Mouse (Mus musculus): ENCODE results near the gene Atp1a1. TPM values are rescaled to one million over a fixed set of nuclear protein-coding genes. Genes with fewer than 3 reads are reported as not detected.

Atp1a1 gene
- polyA plus RNA-seq, 1 experiment from 2014 or later: 55.2 TPM

DNA sequence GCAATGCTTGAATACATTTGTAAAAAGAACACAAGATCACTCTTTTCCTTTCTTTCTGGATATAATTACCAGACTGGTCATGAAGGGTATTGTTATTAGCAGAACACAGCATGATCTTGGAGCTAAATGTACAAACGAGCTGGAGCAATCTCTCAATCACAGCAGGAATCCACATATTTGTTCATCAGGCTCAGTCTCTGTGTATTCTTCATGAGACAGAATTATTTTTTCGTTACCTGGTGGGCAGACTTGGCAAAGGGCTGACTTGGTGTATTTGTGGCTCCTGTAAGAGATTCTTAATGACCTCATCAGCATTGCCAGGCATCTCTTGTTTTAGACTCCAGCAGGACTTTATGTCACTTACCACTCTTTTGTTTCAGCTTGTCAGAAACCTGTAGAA is 31.6 kb upstream of the Atp1a1 start:
- whole genome bisulfite sequencing (ENCODE audit: insufficient replicate concordance): 56% methylated on average over 2 of the region's 2 CpGs
- H3K4me2 ChIP-seq: no peak overlapping the region
- H3K4me1 ChIP-seq: no peaks in the 10 kb centered on the region
- no peaks in the 10 kb centered on the region for H3K9me3 ChIP-seq (replicated peaks)
- H3K27me3 ChIP-seq (replicated peaks): no peaks in the 10 kb centered on the region
- H3K4me3 ChIP-seq: no peak overlapping the region
- no peak for ATAC-seq
- H3K36me3 ChIP-seq: no peaks in the 10 kb centered on the region
- H3K9ac ChIP-seq: no peak overlapping the region
- no peak overlapping the region for H3K27ac ChIP-seq

DNA sequence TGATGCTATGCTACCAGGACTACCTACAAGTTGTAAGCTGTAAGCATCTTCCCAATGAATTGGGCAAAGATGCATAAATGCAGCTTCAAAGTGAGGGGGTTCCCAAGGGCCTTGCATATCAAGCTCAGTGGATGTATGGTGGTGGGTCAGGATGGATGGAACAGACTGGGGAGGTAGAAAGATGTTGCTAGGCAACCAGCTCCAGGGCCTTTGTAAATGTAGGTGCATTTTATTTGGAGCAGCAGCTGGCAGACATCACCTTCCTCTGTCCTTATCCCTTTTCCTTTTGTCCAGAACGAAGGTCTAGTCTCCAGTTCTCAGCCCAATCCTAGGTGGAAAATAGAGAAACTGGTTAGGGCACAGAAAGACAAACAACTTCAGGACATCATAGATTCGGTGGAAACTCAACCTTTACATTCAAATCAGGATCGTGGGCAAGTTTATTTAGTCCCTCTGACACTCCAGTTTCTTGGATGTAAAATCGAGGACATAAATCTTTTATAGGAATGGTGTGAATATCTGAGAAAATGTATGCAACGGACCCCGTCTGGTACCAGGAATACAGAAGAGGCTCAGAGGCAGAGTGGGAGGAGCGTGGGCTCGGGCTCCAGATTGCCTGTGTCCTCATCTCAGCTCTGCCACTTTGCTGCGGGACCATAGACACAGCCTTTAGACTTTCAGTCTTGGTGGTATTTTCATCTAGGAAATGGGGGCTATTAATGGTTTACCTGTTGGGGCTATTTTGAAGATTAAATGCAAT is 29.8 kb upstream of the Atp1a1 start:
- no peak for ATAC-seq
- no peak overlapping the region for H3K4me2 ChIP-seq
- H3K36me3 ChIP-seq: no peaks in the 10 kb centered on the region
- H3K27ac ChIP-seq: no peak overlapping the region
- no peaks in the 10 kb centered on the region for H3K27me3 ChIP-seq (replicated peaks)
- no peaks in the 10 kb centered on the region for H3K9me3 ChIP-seq (replicated peaks)
- no peaks in the 10 kb centered on the region for H3K4me1 ChIP-seq
- no peak overlapping the region for H3K9ac ChIP-seq
- WGBS (ENCODE audit: insufficient replicate concordance): 66% methylated on average over 9 of the region's 9 CpGs
- H3K4me3 ChIP-seq: no peak overlapping the region

DNA sequence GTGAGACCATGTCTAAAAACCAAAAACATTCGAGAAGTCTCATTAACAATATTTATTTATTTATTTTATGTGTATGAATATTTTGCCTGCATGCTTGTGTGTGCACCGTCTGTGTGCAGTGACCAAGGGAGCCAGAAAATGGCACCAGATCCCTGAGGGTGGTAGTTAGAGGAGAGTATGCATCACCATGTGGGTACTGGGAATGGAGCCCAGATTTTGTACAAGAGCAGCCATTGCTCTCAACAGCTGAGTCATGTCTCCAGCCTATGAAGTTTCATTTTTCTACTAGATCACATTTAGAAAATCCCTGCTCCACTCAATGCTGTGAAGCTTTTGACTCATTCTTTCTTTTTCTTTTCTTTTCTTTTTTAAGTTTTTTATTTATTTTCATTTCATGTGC is 23.8 kb upstream of the Atp1a1 start:
- Histone ChIP-seq H3K27ac (no peak overlapping the region), H3K9me3 (replicated peaks) (no peaks in the 10 kb centered on the region), H3K9ac (no peak overlapping the region), H3K4me3 (no peak overlapping the region), H3K27me3 (replicated peaks) (no peaks in the 10 kb centered on the region), H3K4me2 (no peak overlapping the region), H3K36me3 (no peaks in the 10 kb centered on the region), H3K4me1 (no peaks in the 10 kb centered on the region)
- no peak for ATAC-seq
- WGBS (ENCODE audit: insufficient replicate concordance): 59% methylated on average over 2 of the region's 2 CpGs

DNA sequence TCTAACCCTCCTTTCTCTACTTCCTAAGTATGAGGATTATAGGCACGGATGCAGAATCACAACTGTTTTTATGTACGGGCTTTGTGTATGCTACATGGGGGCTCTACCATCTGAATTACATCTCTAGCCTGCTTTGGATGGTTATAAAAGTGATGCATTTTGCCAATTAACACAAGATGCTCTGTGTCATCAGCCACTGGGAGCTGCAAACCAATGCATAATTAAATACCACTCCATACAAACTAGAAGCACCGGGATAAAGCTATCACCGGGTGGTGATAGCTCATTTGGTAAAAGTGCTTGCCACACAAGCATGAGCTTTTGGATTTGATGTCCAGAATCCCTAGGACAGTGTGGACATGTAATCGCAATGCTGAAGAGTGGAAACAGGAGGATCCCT is 19.8 kb upstream of the Atp1a1 start:
- no peak overlapping the region for H3K4me2 ChIP-seq
- H3K9ac ChIP-seq: no peak overlapping the region
- H3K27ac ChIP-seq: no peak overlapping the region
- H3K36me3 ChIP-seq: 0 out of 2 replicates have a peak, but pooled peaks cover 2% of the 10 kb centered on the region
- no peak overlapping the region for H3K4me3 ChIP-seq
- no peaks in the 10 kb centered on the region for H3K4me1 ChIP-seq
- WGBS (ENCODE audit: insufficient replicate concordance): 83% methylated on average over 5 of the region's 5 CpGs
- no peak for ATAC-seq
- H3K27me3 ChIP-seq (replicated peaks): no peaks in the 10 kb centered on the region
- peaks cover 4% of the 10 kb centered on the region for H3K9me3 ChIP-seq (replicated peaks)

DNA sequence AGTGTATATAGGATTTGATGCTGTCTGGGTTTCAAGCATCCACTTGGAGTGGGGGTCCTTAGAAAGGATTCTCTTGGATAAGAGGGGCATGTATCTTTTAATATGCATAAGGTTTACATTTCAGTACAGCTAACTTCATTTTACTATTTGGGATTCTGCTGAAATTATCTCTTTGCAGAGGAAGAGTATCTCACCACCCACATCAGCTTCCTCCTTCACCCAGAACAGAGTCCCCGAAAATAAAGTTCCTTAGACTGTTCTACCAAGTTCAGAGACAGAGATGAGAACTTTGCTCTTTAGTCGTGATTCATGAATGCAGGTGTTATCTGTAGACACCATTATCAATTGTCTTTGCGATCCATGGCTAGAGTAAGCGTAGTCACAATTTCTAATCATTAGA is 14.5 kb upstream of the Atp1a1 start:
- no peak overlapping the region for H3K27ac ChIP-seq
- no peak for ATAC-seq
- H3K9ac ChIP-seq: no peak overlapping the region
- H3K9me3 ChIP-seq (replicated peaks): peaks cover 4% of the 10 kb centered on the region
- no peaks in the 10 kb centered on the region for H3K27me3 ChIP-seq (replicated peaks)
- WGBS (ENCODE audit: insufficient replicate concordance): 61% methylated on average over 4 of the region's 4 CpGs
- no peak overlapping the region for H3K4me2 ChIP-seq
- no peak overlapping the region for H3K4me3 ChIP-seq
- no peaks in the 10 kb centered on the region for H3K4me1 ChIP-seq
- 0 out of 2 replicates have a peak, but pooled peaks cover 2% of the 10 kb centered on the region for H3K36me3 ChIP-seq

DNA sequence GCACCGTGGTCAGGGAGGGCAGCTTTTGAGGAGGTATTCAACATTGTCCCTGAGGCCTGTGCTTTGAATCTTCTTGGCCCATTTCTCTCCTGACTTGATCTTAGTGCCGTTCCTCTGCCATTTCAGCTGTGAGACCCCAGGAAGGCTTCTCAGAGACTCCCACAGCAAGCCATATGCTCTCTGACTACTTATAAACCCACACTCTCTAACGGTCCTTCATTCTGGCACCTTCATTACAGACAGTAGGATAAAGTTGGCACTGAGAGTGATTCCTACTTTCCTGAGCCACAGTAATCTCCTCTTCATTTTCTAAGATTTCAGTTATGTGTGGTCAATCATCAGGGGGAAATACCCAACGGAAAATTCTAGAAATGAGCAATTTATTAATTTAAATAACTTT is 14.0 kb upstream of the Atp1a1 start:
- H3K27me3 ChIP-seq (replicated peaks): no peaks in the 10 kb centered on the region
- peaks cover 4% of the 10 kb centered on the region for H3K9me3 ChIP-seq (replicated peaks)
- ATAC-seq: no peak
- H3K4me2 ChIP-seq: no peak overlapping the region
- H3K27ac ChIP-seq: no peak overlapping the region
- H3K36me3 ChIP-seq: 0 out of 2 replicates have a peak, but pooled peaks cover 2% of the 10 kb centered on the region
- WGBS (ENCODE audit: insufficient replicate concordance): 71% methylated on average over 4 of the region's 4 CpGs
- H3K4me3 ChIP-seq: no peak overlapping the region
- H3K4me1 ChIP-seq: no peaks in the 10 kb centered on the region
- no peak overlapping the region for H3K9ac ChIP-seq

DNA sequence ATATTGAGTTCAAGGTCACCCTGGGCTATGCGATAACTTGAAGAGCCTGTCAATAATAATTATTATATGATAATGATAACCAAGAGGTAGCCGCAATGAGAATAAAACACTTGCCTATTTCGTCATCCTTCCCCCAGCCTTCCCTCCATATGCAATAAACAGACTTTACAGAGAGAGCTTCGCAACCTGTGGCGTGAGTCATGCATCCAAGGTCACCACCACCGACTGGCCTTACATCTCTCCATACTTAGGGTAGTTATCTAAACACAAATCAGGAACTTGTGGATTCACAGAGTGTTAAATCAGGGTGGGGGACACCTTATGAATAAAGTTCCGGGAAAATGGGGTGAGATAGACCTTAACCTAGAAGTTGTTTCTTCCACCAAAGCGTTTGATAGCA is 13.0 kb upstream of the Atp1a1 start:
- no peak for ATAC-seq
- no peak overlapping the region for H3K27ac ChIP-seq
- H3K9me3 ChIP-seq (replicated peaks): no peaks in the 10 kb centered on the region
- peaks cover 2% of the 10 kb centered on the region for H3K27me3 ChIP-seq (replicated peaks)
- H3K4me3 ChIP-seq: no peak overlapping the region
- H3K36me3 ChIP-seq: no peaks in the 10 kb centered on the region
- WGBS (ENCODE audit: insufficient replicate concordance): 75% methylated on average over 8 of the region's 8 CpGs
- no peaks in the 10 kb centered on the region for H3K4me1 ChIP-seq
- no peak overlapping the region for H3K9ac ChIP-seq
- H3K4me2 ChIP-seq: no peak overlapping the region

DNA sequence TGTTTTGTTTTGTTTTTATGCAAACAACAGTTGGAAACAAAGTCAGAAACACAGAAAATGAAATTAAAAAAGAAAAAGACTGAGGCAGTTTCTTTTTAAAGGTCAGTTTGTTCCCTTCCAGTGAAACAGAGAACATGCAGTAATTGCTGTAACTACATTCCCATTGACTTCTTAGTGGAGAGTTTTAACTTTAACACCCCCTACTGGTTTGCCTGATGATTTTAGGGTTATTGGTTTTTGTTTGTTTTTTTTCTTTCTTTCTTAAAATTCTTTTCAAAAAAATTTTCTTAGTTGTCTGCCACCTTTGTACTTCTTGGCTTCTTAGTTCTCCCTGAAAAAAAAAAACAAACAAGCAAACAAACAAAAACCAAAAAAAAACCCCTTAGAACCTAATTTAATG is 12.5 kb upstream of the Atp1a1 start:
- no peak for ATAC-seq
- no peak overlapping the region for H3K9ac ChIP-seq
- no peak overlapping the region for H3K27ac ChIP-seq
- H3K27me3 ChIP-seq (replicated peaks): peaks cover 6% of the 10 kb centered on the region
- no peaks in the 10 kb centered on the region for H3K9me3 ChIP-seq (replicated peaks)
- no peaks in the 10 kb centered on the region for H3K36me3 ChIP-seq
- no peak overlapping the region for H3K4me3 ChIP-seq
- H3K4me2 ChIP-seq: no peak overlapping the region
- H3K4me1 ChIP-seq: no peaks in the 10 kb centered on the region

DNA sequence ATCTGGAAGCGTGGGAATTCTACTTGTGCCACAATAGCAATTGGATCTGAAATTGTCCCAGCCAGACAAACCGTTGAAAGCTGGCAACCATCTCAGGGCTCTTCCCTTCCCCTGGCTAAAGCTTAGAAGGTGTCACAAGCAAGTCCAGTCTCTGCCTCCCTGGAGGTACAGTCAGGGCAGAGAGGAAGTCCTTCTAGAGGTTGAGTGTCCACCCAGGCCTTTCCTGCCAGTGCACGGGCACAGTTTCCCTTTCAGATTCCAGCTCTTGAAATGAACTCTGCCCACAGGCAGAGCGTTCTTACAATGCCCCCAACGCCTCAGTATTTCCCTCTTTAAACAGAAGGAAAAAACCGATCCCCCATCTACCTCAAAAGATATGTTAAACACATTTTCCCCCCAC is 11.4 kb upstream of the Atp1a1 start:
- 63% methylated on average over 6 of the region's 6 CpGs for WGBS (ENCODE audit: insufficient replicate concordance)
- no peak for ATAC-seq

DNA sequence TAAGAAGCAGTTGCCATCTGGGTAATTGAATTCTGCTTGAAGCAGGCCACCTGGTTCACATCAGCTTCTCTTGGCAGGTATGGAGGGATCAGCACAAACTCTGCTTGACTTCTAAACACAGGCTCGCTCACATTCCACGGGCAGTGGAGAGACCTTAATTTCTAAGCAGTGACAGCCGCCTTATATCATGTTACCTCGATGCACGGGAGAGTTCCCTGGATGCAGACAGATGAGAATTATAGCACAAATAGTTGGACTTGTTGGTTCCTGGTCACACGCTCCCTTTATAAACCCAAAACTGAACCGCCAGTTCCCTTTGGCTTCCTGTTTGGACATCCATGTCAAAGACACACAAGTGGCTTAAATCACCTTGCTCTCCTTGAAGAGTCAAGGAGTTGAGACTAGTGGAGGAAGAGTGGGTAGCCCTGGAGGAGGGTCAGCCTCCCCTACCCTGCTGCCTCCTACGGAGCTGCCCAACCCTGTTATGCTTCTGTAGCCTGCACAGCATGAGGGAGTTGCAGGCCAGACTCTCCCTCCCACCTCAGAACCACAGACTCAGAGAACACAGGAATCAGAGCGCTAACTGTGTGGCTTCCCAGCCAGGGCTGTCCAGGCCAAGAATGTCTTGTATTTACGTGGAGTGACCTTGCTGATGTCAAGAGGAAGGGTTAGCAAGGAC is 7.5 kb upstream of the Atp1a1 start:
- no peak overlapping the region for H3K4me2 ChIP-seq
- ATAC-seq: no peak
- WGBS (ENCODE audit: insufficient replicate concordance): 62% methylated on average over 10 of the region's 10 CpGs

More for the DNA sequence above, 11.4 kb upstream of the Atp1a1 start:
- H3K4me1 ChIP-seq: no peaks in the 10 kb centered on the region
- H3K4me2 ChIP-seq: no peak overlapping the region
- H3K27me3 ChIP-seq (replicated peaks): peaks cover 17% of the 10 kb centered on the region
- no peak overlapping the region for H3K27ac ChIP-seq
- H3K36me3 ChIP-seq: no peaks in the 10 kb centered on the region
- H3K9ac ChIP-seq: no peak overlapping the region
- no peak overlapping the region for H3K4me3 ChIP-seq
- H3K9me3 ChIP-seq (replicated peaks): no peaks in the 10 kb centered on the region

DNA sequence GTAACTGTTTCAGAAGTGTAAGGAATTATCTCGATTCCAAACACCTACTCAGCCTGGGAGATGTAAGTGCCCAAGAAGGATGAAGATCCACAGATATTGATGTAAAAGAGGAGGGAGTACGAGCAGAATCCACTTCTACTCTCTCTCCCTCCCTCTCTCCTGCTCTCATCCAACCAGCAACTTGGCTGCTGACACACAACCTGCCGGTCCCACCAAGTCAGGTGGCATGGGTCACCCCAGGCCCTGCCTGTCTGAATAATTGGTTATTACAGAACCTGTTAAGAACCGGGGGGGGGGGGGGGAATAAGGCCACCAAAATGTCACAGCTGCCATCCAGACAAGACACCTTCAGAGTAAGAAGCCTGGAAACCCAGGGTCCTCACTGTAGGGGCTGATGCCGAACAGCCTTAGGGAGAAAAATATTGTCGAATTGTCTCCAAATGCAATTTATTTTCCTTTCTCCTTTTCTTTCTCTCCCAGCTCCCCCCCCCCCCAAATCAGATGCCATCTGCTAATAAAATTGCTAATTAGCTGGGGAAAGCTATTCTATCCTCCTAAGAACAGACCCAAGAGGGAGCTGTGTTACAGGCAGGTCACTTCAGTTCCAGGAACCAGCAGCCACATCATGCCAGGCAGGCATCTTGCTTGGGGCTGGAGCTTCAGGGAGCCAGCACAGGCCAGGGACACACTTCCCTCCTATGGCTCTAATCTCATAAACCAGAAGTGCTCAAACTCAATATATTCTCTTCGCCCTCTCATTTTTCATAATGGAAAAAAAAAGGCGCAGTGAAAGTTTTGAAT is 6.7 kb upstream of the Atp1a1 start:
- Histone ChIP-seq H3K4me3 (no peak overlapping the region), H3K4me2 (no peak overlapping the region)
- ATAC-seq: no peak

More for the DNA sequence above, 7.5 kb upstream of the Atp1a1 start:
- H3K9ac ChIP-seq: no peak overlapping the region
- H3K36me3 ChIP-seq: no peaks in the 10 kb centered on the region
- no peaks in the 10 kb centered on the region for H3K9me3 ChIP-seq (replicated peaks)
- no peak overlapping the region for H3K4me3 ChIP-seq
- no peaks in the 10 kb centered on the region for H3K4me1 ChIP-seq
- H3K27me3 ChIP-seq (replicated peaks): peaks cover 22% of the 10 kb centered on the region
- H3K27ac ChIP-seq: no peak overlapping the region

DNA sequence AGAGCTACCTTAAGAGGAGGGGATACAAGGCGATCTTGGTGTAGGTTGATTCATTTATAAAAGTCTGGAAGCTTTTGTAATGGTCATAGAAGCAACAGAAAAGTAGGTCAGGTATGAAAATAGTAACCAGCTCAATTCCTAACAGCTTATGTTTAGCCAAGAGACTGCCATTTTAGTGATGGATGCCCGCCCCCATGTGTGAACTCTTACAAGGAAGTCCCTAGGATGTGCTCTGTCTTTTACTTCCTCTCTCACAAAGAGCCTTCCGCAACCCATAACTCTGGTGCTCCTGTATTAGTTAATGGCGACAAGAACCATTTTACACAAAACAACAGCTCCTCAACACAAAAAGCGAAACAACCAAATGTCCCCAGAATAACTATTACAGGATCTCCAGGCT is 4.8 kb upstream of the Atp1a1 start:
- no peaks in the 10 kb centered on the region for H3K36me3 ChIP-seq
- no peak for ATAC-seq
- H3K27me3 ChIP-seq (replicated peaks): peaks cover 34% of the 10 kb centered on the region

More for the DNA sequence above, 6.7 kb upstream of the Atp1a1 start:
- no peaks in the 10 kb centered on the region for H3K9me3 ChIP-seq (replicated peaks)
- H3K4me1 ChIP-seq: no peaks in the 10 kb centered on the region
- H3K27me3 ChIP-seq (replicated peaks): peaks cover 29% of the 10 kb centered on the region
- 72% methylated on average over 8 of the region's 8 CpGs for WGBS (ENCODE audit: insufficient replicate concordance)
- no peak overlapping the region for H3K9ac ChIP-seq
- no peak overlapping the region for H3K27ac ChIP-seq
- no peaks in the 10 kb centered on the region for H3K36me3 ChIP-seq

More for the DNA sequence above, 4.8 kb upstream of the Atp1a1 start:
- no peak overlapping the region for H3K4me2 ChIP-seq
- no peaks in the 10 kb centered on the region for H3K9me3 ChIP-seq (replicated peaks)
- 63% methylated on average over 5 of the region's 5 CpGs for WGBS (ENCODE audit: insufficient replicate concordance)
- H3K27ac ChIP-seq: no peak overlapping the region
- peaks cover 15% of the 10 kb centered on the region for H3K4me1 ChIP-seq
- H3K4me3 ChIP-seq: no peak overlapping the region
- no peak overlapping the region for H3K9ac ChIP-seq

Data from liver, embryonic 12.5 days (tissue).